ENCODE assay signal across 8 mouse cellular contexts in the genomic region with DNA sequence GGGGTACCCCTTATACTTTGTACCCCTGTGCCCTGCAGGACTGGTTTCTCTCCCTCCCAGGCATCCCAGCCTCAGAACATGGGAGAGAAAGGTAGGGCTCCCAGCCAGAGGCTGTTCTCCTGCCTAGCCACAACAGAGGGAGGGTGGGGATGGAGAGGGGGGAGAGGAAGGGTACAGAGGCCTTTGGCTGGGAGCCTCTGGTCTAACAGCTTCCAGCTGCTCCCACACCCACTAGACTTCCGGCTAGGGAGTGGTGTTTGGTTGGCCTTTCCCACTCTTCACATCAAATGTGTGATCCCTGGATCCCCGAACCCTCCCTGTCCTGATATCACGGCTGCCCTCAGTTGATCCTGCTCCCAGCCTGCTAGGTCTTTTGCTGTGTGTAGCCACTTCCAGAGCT.
DNase-seq lines count a peak whose midpoint lies in the region; ATAC-seq lines count a peak whose summit lies in the region.

No protein-coding gene starts in this region.

- no peak overlapping the region for H3K4me3 ChIP-seq in heart, embryonic 16.5 days (ENCODE audit: low read length)

- peak; percentile 74 for DNase-seq in urinary bladder, postnatal 14 days (ENCODE audit: low spot score)
- DNase-seq in urinary bladder, adult 2 months (ENCODE audit: low spot score): no peak
- peak; percentile 76 to 82 for DNase-seq in kidney, postnatal 4 days
- DNase-seq in layer of hippocampus, postnatal 10 days (ENCODE audit: low spot score in 2 of 2): no peak
- DNase-seq in adrenal gland, postnatal 4 days (ENCODE audit: low spot score in 2 of 2): no peak
- DNase-seq in spleen, postnatal 4 days (ENCODE audit: low spot score in 2 of 2): no peak
- no peak for DNase-seq in frontal cortex, postnatal 10 days (ENCODE audit: low spot score in 2 of 2)

- peak overlapping the region; percentile 50 for H3K9ac ChIP-seq in heart, embryonic 16.5 days (ENCODE audit: low read length)

- H3K4me2 ChIP-seq in heart, embryonic 16.5 days (ENCODE audit: low read depth, low read length): no peak overlapping the region

- H3K36me3 ChIP-seq in heart, embryonic 16.5 days (ENCODE audit: control insufficient read depth, insufficient read depth): 0 out of 2 replicates have a peak, but pooled peaks cover 4% of the 10 kb centered on the region

- H3K27ac ChIP-seq in heart, embryonic 16.5 days (ENCODE audit: low read length): peak overlapping the region; percentile 54

- no peak for ATAC-seq in heart, embryonic 16.5 days (replicated peaks; ENCODE audit: extremely low read depth, insufficient read depth, low FRiP score)

- H3K9me3 ChIP-seq in heart, embryonic 16.5 days (replicated peaks; ENCODE audit: control insufficient read depth, low read length): no peaks in the 10 kb centered on the region

- H3K27me3 ChIP-seq in heart, embryonic 16.5 days (ENCODE audit: control insufficient read depth, insufficient read depth, low read length): no peaks in the 10 kb centered on the region

- peaks cover 64% of the 10 kb centered on the region for H3K4me1 ChIP-seq in heart, embryonic 16.5 days (ENCODE audit: control insufficient read depth, insufficient read depth, low read length)

- 28% methylated on average over 3 of the region's 3 CpGs for WGBS in heart, embryonic 16.5 days

Comparison
In these comparisons a context has a peak if more than half of its experiments do, and no peak if none do; other contexts are left out.
1. DNase-seq: peak in urinary bladder, postnatal 14 days (single experiment) and kidney, postnatal 4 days (2 of 2); none in urinary bladder, adult 2 months (single experiment), layer of hippocampus, postnatal 10 days (0 of 2), adrenal gland, postnatal 4 days (0 of 2), spleen, postnatal 4 days (0 of 2) and frontal cortex, postnatal 10 days (0 of 2).